Mouse (Mus musculus): ENCODE data around the gene Lrrc38. TPM values are rescaled to one million over a fixed set of nuclear protein-coding genes. Genes with fewer than 3 reads are reported as not detected.
A peak's percentile ranks its signal among the peaks of the same experiment; 100 is the strongest.
"Not testable (repeated sequence)": the region's sequence is repeated elsewhere in the genome, so short reads cannot be mapped to it uniquely, and the experiment has no call there.

The Lrrc38 gene
- polyA plus RNA-seq, 1 experiment from 2014 or later = not detected

DNA sequence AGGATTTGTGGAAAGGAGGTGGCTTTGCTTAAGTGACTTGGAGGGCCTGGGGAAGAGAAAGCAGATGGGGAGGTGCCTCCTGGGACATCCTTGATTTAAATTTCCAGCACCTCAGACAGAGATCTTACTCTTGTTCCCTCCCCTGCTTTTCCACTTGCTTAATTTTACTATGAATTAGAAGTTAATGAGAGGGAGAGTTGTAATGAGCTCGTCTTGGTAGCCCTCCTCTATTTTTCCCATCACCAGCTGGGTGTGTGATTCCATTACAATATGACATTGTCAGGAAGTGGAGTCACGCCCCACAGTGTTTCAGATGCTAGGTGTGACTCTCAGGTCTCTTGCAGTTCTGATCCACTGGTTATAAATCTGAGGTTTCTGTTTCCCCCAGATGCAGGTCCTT lies 13.5 kb upstream of the Lrrc38 start:
- no peak overlapping the region for H3K4me3 ChIP-seq (ENCODE audit: low read depth, low read length)
- no peak overlapping the region for H3K27ac ChIP-seq (ENCODE audit: low read length)
- no peaks in the 10 kb centered on the region for H3K36me3 ChIP-seq (ENCODE audit: control insufficient read depth, insufficient read depth, low read length)
- no peaks in the 10 kb centered on the region for H3K9me3 ChIP-seq (ENCODE audit: control insufficient read depth, low read depth, low read length)
- no peaks in the 10 kb centered on the region for H3K4me1 ChIP-seq (ENCODE audit: control insufficient read depth, insufficient read depth, low read length)
- no peak overlapping the region for H3K9ac ChIP-seq (replicated peaks; ENCODE audit: low read depth, low read length)
- no peak for ATAC-seq (ENCODE audit: insufficient number of reproducible peaks, insufficient read depth, low FRiP score, low read depth)
- no peaks in the 10 kb centered on the region for H3K27me3 ChIP-seq (ENCODE audit: control insufficient read depth, insufficient read depth, low read length)
- 63% methylated on average over 2 of the region's 2 CpGs for WGBS
- no peak overlapping the region for H3K4me2 ChIP-seq (replicated peaks; ENCODE audit: low read depth, low read length)

DNA sequence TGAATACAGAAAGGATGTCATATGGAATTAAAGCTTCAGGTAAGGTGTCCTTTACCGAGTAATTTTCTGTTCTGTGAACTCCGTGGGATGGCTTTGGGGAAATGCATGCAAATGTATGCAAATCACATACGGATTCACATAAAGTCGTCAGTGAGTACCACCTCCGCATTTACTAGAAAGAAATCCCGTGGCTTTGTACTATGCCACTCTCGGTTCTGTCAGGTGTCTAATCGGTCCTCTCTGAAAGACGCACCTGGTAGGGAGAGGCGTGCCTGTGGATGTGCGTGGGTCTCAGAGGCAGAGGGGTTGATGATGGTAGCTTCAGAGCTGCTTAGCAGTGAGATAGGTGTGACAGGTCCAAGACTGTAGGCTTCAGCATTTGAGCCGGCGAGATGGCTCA lies 9.7 kb upstream of the Lrrc38 start:
- no peaks in the 10 kb centered on the region for H3K27me3 ChIP-seq (ENCODE audit: control insufficient read depth, insufficient read depth, low read length)
- ATAC-seq (ENCODE audit: insufficient number of reproducible peaks, insufficient read depth, low FRiP score, low read depth) = no peak
- H3K9me3 ChIP-seq (ENCODE audit: control insufficient read depth, low read depth, low read length) = no peaks in the 10 kb centered on the region
- no peak overlapping the region for H3K27ac ChIP-seq (ENCODE audit: low read length)
- H3K4me2 ChIP-seq (replicated peaks; ENCODE audit: low read depth, low read length) = no peak overlapping the region
- WGBS = 85% methylated on average over 13 of the region's 13 CpGs
- H3K36me3 ChIP-seq (ENCODE audit: control insufficient read depth, insufficient read depth, low read length) = no peaks in the 10 kb centered on the region
- H3K4me3 ChIP-seq (ENCODE audit: low read depth, low read length) = no peak overlapping the region
- H3K9ac ChIP-seq (replicated peaks; ENCODE audit: low read depth, low read length) = no peak overlapping the region
- H3K4me1 ChIP-seq (ENCODE audit: control insufficient read depth, insufficient read depth, low read length) = no peaks in the 10 kb centered on the region

DNA sequence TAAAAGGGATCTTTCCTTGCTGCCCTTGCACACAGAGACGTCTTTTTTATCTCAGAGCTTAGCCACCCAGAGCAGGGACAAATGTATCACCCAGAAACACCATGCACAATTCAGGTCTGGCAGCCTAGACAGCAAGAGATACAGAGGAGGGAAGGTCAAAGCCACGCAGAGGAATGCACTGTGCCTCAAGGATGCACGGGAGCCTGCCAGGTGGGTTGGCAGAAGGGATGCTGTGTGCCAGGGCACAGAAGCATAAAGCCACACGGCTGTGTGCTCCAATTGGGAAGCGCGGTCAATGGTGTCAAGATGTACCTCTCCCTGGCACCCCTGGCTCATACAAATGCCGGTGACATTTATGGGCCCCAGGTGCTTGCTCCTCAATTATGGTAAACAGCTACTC lies 8.1 kb upstream of the Lrrc38 start:
- no peak overlapping the region for H3K4me3 ChIP-seq (ENCODE audit: low read depth, low read length)
- WGBS = 85% methylated on average over 7 of the region's 7 CpGs
- ATAC-seq (ENCODE audit: insufficient number of reproducible peaks, insufficient read depth, low FRiP score, low read depth) = no peak
- no peak overlapping the region for H3K9ac ChIP-seq (replicated peaks; ENCODE audit: low read depth, low read length)
- no peak overlapping the region for H3K27ac ChIP-seq (ENCODE audit: low read length)
- no peak overlapping the region for H3K4me2 ChIP-seq (replicated peaks; ENCODE audit: low read depth, low read length)
- H3K36me3 ChIP-seq (ENCODE audit: control insufficient read depth, insufficient read depth, low read length) = no peaks in the 10 kb centered on the region
- H3K4me1 ChIP-seq (ENCODE audit: control insufficient read depth, insufficient read depth, low read length) = no peaks in the 10 kb centered on the region
- no peaks in the 10 kb centered on the region for H3K27me3 ChIP-seq (ENCODE audit: control insufficient read depth, insufficient read depth, low read length)
- no peaks in the 10 kb centered on the region for H3K9me3 ChIP-seq (ENCODE audit: control insufficient read depth, low read depth, low read length)

DNA sequence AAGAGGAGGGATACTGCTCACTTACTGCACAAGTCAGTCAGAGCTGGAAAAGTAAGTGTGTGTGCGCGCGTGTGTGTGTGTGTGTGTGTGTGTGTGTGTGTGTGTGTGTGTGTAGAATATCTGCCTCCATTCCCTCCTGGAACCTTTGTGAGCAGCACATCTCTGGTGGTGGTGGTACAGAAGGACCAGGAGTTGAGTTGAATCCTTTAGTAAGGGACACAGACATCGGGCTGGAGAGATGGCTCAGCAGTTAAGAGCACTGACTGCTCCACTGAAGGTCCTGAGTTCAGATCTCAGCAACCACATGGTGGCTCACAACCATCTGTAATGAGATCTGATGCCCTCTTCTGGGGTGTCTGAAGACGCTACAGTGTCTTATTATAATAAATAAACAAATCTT lies 4.1 kb upstream of the Lrrc38 start:
- H3K4me3 ChIP-seq (ENCODE audit: low read depth, low read length); ATAC-seq (ENCODE audit: insufficient number of reproducible peaks, insufficient read depth, low FRiP score, low read depth); H3K9me3 ChIP-seq (ENCODE audit: control insufficient read depth, low read depth, low read length); H3K4me2 ChIP-seq (replicated peaks; ENCODE audit: low read depth, low read length); H3K27ac ChIP-seq (ENCODE audit: low read length); H3K9ac ChIP-seq (replicated peaks; ENCODE audit: low read depth, low read length); H3K36me3 ChIP-seq (ENCODE audit: control insufficient read depth, insufficient read depth, low read length); H3K4me1 ChIP-seq (ENCODE audit: control insufficient read depth, insufficient read depth, low read length): not testable (repeated sequence)
- peaks cover 25% of the 10 kb centered on the region for H3K27me3 ChIP-seq (ENCODE audit: control insufficient read depth, insufficient read depth, low read length)
- 81% methylated on average over 5 of the region's 5 CpGs for WGBS

DNA sequence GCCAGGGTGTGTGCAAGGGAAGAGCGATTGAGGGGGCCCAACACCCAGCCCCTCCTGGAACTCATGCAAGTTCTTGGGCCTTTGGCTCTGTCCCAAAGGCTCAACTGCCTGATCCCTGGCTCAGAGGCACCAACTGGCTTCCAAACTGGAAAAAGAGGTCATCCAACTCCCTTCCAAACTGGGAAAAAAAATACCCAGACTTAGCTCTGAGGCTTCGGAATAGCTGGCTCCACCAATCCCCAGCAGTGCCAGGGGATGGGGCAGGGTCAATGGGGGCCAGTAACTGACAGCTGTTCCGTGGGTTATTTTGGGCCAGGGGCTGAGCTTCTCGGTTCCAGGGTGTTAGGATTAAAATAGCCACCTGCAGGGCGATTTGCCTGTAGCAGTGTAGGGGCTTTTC lies 879 bp upstream of the Lrrc38 start:
- no peak for ATAC-seq (ENCODE audit: insufficient number of reproducible peaks, insufficient read depth, low FRiP score, low read depth)
- Histone ChIP-seq H3K4me2 (replicated peaks; ENCODE audit: low read depth, low read length) (no peak overlapping the region), H3K4me1 (ENCODE audit: control insufficient read depth, insufficient read depth, low read length) (no peaks in the 10 kb centered on the region), H3K4me3 (ENCODE audit: low read depth, low read length) (no peak overlapping the region), H3K27ac (ENCODE audit: low read length) (no peak overlapping the region), H3K27me3 (ENCODE audit: control insufficient read depth, insufficient read depth, low read length) (peaks cover 32% of the 10 kb centered on the region), H3K36me3 (ENCODE audit: control insufficient read depth, insufficient read depth, low read length) (no peaks in the 10 kb centered on the region), H3K9ac (replicated peaks; ENCODE audit: low read depth, low read length) (no peak overlapping the region), H3K9me3 (ENCODE audit: control insufficient read depth, low read depth, low read length) (no peaks in the 10 kb centered on the region)
- 24% methylated on average over 5 of the region's 5 CpGs for WGBS

DNA sequence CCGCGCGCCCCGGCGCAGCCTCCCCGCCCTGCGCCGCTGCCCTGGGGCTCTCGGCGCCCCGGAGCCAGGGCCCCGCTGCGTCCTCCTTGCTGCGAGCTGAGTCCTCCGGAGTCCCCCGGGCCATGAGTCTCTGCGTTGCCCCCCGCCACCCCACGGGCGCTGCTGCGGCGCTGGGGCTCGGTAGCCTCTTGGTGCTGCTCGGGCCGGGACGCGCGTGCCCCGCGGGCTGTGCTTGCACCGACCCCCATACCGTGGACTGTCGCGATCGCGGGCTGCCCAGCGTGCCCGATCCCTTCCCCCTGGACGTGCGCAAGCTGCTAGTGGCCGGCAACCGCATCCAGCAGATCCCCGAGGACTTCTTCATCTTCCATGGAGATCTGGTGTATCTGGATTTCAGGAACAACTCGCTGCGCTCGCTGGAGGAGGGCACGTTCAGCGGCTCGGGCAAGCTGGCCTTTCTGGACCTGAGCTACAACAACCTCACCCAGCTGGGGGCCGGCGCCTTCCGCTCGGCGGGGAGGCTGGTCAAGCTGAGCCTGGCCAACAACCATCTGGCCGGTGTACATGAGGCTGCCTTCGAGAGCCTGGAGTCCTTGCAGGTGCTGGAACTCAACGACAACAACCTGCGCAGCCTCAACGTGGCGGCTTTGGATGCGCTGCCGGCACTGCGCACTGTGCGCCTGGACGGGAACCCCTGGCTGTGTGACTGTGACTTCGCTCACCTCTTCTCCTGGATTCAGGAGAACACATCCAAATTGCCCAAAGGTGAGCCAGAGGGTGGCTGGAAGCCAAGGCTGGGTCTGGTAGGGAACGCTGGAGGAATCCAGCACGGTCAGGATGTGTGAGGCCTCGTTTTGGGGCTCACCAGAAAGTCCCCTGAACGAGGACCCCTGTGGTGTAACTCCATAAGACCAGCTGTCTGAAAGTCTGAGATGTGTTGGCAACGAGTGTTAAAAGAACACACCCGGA lies 774 bp downstream of the Lrrc38 start:
- Histone ChIP-seq H3K27me3 (ENCODE audit: control insufficient read depth, insufficient read depth, low read length) (peaks cover 32% of the 10 kb centered on the region), H3K4me3 (ENCODE audit: low read depth, low read length) (peak overlapping the region; percentile 41), H3K4me1 (ENCODE audit: control insufficient read depth, insufficient read depth, low read length) (no peaks in the 10 kb centered on the region), H3K27ac (ENCODE audit: low read length) (no peak overlapping the region), H3K9me3 (ENCODE audit: control insufficient read depth, low read depth, low read length) (no peaks in the 10 kb centered on the region), H3K36me3 (ENCODE audit: control insufficient read depth, insufficient read depth, low read length) (no peaks in the 10 kb centered on the region), H3K4me2 (replicated peaks; ENCODE audit: low read depth, low read length) (peak overlapping the region; percentile 92), H3K9ac (replicated peaks; ENCODE audit: low read depth, low read length) (0 out of 2 replicates have a peak overlapping the region, but pooled peaks have one; percentile 11)
- peak; percentile 39; the same call in 1 of the 2 replicates for ATAC-seq (ENCODE audit: insufficient number of reproducible peaks, insufficient read depth, low FRiP score, low read depth)
- 3% methylated on average over 71 of the region's 72 CpGs for WGBS

DNA sequence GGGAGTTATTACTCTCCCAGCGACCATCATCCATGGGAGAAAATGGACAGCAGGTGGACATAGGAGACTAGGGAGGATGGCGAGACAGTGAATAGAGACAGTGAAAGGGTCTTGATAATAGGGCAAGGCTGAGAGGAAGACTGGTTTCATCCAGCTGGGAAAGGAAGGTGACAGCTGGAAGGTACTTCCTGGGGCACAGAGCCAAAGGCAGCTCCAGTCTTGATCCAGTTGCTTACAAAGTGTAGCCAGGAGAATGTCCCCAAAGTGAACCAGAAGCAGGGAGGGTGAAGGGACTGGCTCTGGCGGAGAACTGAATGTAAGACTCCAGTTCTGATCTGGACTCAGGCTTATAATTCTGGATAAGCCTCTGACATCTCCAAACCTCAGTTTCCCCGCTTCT lies 2.7 kb downstream of the Lrrc38 start:
- ATAC-seq (ENCODE audit: insufficient number of reproducible peaks, insufficient read depth, low FRiP score, low read depth) = no peak
- WGBS = 76% methylated on average over 4 of the region's 4 CpGs

DNA sequence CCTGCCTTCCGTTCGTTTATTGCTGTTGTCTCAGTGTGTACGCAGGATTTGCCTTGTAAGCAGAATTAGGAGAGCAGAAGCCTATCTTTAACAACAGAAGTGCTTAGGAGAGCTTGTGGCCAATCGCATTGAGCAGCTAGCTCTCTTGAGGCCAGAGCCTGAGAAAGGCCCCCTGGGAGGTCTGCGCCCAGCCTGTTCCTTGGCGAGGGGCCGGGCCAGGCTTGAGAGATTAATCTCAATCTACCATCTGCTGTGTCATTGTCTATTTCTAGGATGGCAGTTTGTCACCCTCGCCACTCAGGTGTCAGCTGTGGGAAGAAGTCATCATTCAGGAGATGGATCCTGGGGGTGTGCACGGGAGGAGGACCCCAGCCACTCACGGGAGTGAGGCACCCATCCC lies 12.0 kb downstream of the Lrrc38 start:
- no peak overlapping the region for H3K4me3 ChIP-seq (ENCODE audit: low read depth, low read length)
- no peak overlapping the region for H3K4me2 ChIP-seq (replicated peaks; ENCODE audit: low read depth, low read length)
- no peaks in the 10 kb centered on the region for H3K27me3 ChIP-seq (ENCODE audit: control insufficient read depth, insufficient read depth, low read length)
- no peaks in the 10 kb centered on the region for H3K4me1 ChIP-seq (ENCODE audit: control insufficient read depth, insufficient read depth, low read length)
- H3K9ac ChIP-seq (replicated peaks; ENCODE audit: low read depth, low read length) = no peak overlapping the region
- H3K9me3 ChIP-seq (ENCODE audit: control insufficient read depth, low read depth, low read length) = no peaks in the 10 kb centered on the region; the same call in 1 of the 2 replicates
- 63% methylated on average over 10 of the region's 10 CpGs for WGBS
- H3K36me3 ChIP-seq (ENCODE audit: control insufficient read depth, insufficient read depth, low read length) = no peaks in the 10 kb centered on the region
- no peak overlapping the region for H3K27ac ChIP-seq (ENCODE audit: low read length)
- no peak for ATAC-seq (ENCODE audit: insufficient number of reproducible peaks, insufficient read depth, low FRiP score, low read depth)

More for the DNA sequence above, 2.7 kb downstream of the Lrrc38 start:
- Histone ChIP-seq H3K4me1 (ENCODE audit: control insufficient read depth, insufficient read depth, low read length) (no peaks in the 10 kb centered on the region), H3K4me2 (replicated peaks; ENCODE audit: low read depth, low read length) (no peak overlapping the region), H3K36me3 (ENCODE audit: control insufficient read depth, insufficient read depth, low read length) (no peaks in the 10 kb centered on the region), H3K27ac (ENCODE audit: low read length) (no peak overlapping the region), H3K9me3 (ENCODE audit: control insufficient read depth, low read depth, low read length) (no peaks in the 10 kb centered on the region), H3K9ac (replicated peaks; ENCODE audit: low read depth, low read length) (no peak overlapping the region), H3K27me3 (ENCODE audit: control insufficient read depth, insufficient read depth, low read length) (peaks cover 32% of the 10 kb centered on the region), H3K4me3 (ENCODE audit: low read depth, low read length) (no peak overlapping the region)
